ENCODE assay signal across 21 mouse cellular contexts in genomic region chr5:56487739-56488138, GRCm38 (mm10).
"Had no signal": no experiment of that assay in that cellular context is flagged by ENCODE, and none has a peak within 500 bp of the region (broad histone marks: within the 10 kb centered on the region; RNA-seq: fewer than 3 reads in every experiment).

No protein-coding gene starts in this region.

- H3K9me3 ChIP-seq: kidney, embryonic 15.5 days; limb, embryonic 10.5 days; limb, embryonic 13.5 days; liver, embryonic 12.5 days; liver, embryonic 15.5 days; lung, embryonic 15.5 days; megakaryocyte, embryonic 14.5 days; midbrain, embryonic 10.5 days; neural tube, embryonic 13.5 days had no signal

- H3K9ac ChIP-seq: kidney, embryonic 15.5 days; limb, embryonic 13.5 days; liver, embryonic 12.5 days; liver, embryonic 15.5 days; lung, embryonic 15.5 days; neural tube, embryonic 13.5 days had no signal

- H3K4me1 ChIP-seq: kidney, embryonic 15.5 days; limb, embryonic 10.5 days; limb, embryonic 13.5 days; liver, embryonic 12.5 days; liver, embryonic 15.5 days; lung, embryonic 15.5 days; megakaryocyte, embryonic 14.5 days; midbrain, embryonic 10.5 days; neural tube, embryonic 13.5 days had no signal

- H3K27ac ChIP-seq: kidney, embryonic 15.5 days; left cerebral cortex, adult 2 months; limb, embryonic 10.5 days; limb, embryonic 13.5 days; liver, embryonic 12.5 days; liver, embryonic 15.5 days; lung, embryonic 15.5 days; midbrain, embryonic 10.5 days; neural tube, embryonic 13.5 days had no signal

- H3K4me2 ChIP-seq: kidney, embryonic 15.5 days; limb, embryonic 13.5 days; liver, embryonic 12.5 days; liver, embryonic 15.5 days; lung, embryonic 15.5 days; neural tube, embryonic 13.5 days had no signal

- DNase-seq: kidney, adult 8-10 months; kidney, postnatal 10 days; kidney, postnatal 36 days; layer of hippocampus, postnatal 36 days; liver; lung, adult 18-20 months; lung, postnatal 10 days; lung, postnatal 36 days; thymus, adult 18-20 months; thymus, postnatal 36 days had no signal

- H3K4me3 ChIP-seq: kidney, embryonic 15.5 days; left cerebral cortex, adult 2 months; limb, embryonic 10.5 days; limb, embryonic 13.5 days; liver, embryonic 12.5 days; liver, embryonic 15.5 days; lung, embryonic 15.5 days; megakaryocyte, embryonic 14.5 days; midbrain, embryonic 10.5 days; myocyte; neural tube, embryonic 13.5 days had no signal

- H3K27me3 ChIP-seq: kidney, embryonic 15.5 days; limb, embryonic 13.5 days; liver, embryonic 12.5 days; liver, embryonic 15.5 days; lung, embryonic 15.5 days; megakaryocyte, embryonic 14.5 days; neural tube, embryonic 13.5 days had no signal

- H3K36me3 ChIP-seq: kidney, embryonic 15.5 days; limb, embryonic 10.5 days; limb, embryonic 13.5 days; liver, embryonic 12.5 days; liver, embryonic 15.5 days; lung, embryonic 15.5 days; midbrain, embryonic 10.5 days; neural tube, embryonic 13.5 days had no signal

- ATAC-seq: liver, embryonic 12.5 days had no signal
